Mouse (Mus musculus) lung, embryonic 16.5 days (tissue): ENCODE measurements at regions not wholly inside any gene's neighbourhood (a gene's known extent, or its start where the extent isn't known, plus 50 kb on each side); places are given as distances from the start of the nearest gene placed in this dataset.

Source experiments
- ATAC-seq: fragments of 200-750 bp; cut with Nextera tagmentation; 2 replicates; pipeline ENCODE4 v1.8.0; 2017; ENCODE audit warnings: low read depth, mild to moderate bottlenecking, moderate library complexity
- H3K27ac ChIP-seq: fragments of 300-500 bp; sonication (generic); 2 replicates; pipeline ENCODE4 v1.5.1; 2014; ENCODE audit warnings: mild to moderate bottlenecking, control low read depth, low read length
- H3K27me3 ChIP-seq: fragments of 300-500 bp; sonication (generic); 2 replicates; pipeline ENCODE4 v1.6.1; 2014; ENCODE audit warnings: low read depth, low read length, mixed read lengths; ENCODE audit not compliant: control insufficient read depth, insufficient read depth
- H3K36me3 ChIP-seq: fragments of 300-500 bp; sonication (generic); 2 replicates; pipeline ENCODE4 v1.6.1; 2014; ENCODE audit warnings: low read length; ENCODE audit not compliant: control insufficient read depth, insufficient read depth
- H3K4me1 ChIP-seq: fragments of 300-500 bp; sonication (generic); replicated peaks from 2 replicates; pipeline ENCODE4 v1.6.1; 2014; ENCODE audit warnings: low read length, mixed read lengths; ENCODE audit not compliant: control insufficient read depth, insufficient read depth
- H3K4me2 ChIP-seq: fragments of 300-500 bp; sonication (generic); 2 replicates; pipeline ENCODE4 v1.6.1; 2014; ENCODE audit warnings: low read depth, low read length, control low read depth
- H3K4me3 ChIP-seq: fragments of 300-500 bp; sonication (generic); 2 replicates; pipeline ENCODE4 v1.5.1; 2014; ENCODE audit warnings: mild to moderate bottlenecking, low read length, control low read depth
- H3K9ac ChIP-seq: fragments of 300-500 bp; sonication (generic); 2 replicates; pipeline ENCODE4 v1.6.1; 2014; ENCODE audit warnings: low read length, control low read depth
- H3K9me3 ChIP-seq: fragments of 300-500 bp; sonication (generic); 2 replicates; pipeline ENCODE4 v1.6.1; 2016; ENCODE audit warnings: low read length; ENCODE audit not compliant: control insufficient read depth
- WGBS: fragments of 180-500 bp; shearing (Covaris S2); extraction: QIAGEN DNeasy Blood & Tissue Kit; methylation state at CpG from one replicate; pipeline ENCODE4 v1.1.7; 2014; 5-methylcytosine and 5-hydroxymethylcytosine counted together

GRCm38 (mm10) chr19:32952425-32952824 lies 195.1 kb downstream of the Pten start:
- H3K36me3 ChIP-seq, result no peaks in the 10 kb centered on the region
- no peak overlapping the region for H3K9ac ChIP-seq
- no peaks in the 10 kb centered on the region for H3K9me3 ChIP-seq
- WGBS, result 89% methylated on average over 4 of the region's 4 CpGs
- no peak overlapping the region for H3K4me2 ChIP-seq
- no peaks in the 10 kb centered on the region for H3K27me3 ChIP-seq
- H3K4me1 ChIP-seq, result peaks cover 10% of the 10 kb centered on the region
- H3K4me3 ChIP-seq, result no peak overlapping the region
- no peak for ATAC-seq
- H3K27ac ChIP-seq, result no peak overlapping the region

- Histone ChIP-seq H3K4me1 (peaks cover 10% of the 10 kb centered on the region), H3K27ac (no peak overlapping the region), H3K9ac (no peak overlapping the region), H3K36me3 (no peaks in the 10 kb centered on the region), H3K4me2 (no peak overlapping the region), H3K27me3 (no peaks in the 10 kb centered on the region), H3K4me3 (no peak overlapping the region), H3K9me3 (no peaks in the 10 kb centered on the region)
- peak; percentile 37; the same call in 1 of the 2 replicates for ATAC-seq
- 47% methylated on average over 11 of the region's 11 CpGs for WGBS
Measured at GRCm38 (mm10) chr19:32952928-32953687, 195.8 kb downstream of the Pten start.

- peak; percentile 46 for ATAC-seq
- Histone ChIP-seq H3K9me3 (no peaks in the 10 kb centered on the region), H3K9ac (no peak overlapping the region), H3K27ac (no peak overlapping the region), H3K4me2 (no peak overlapping the region), H3K4me1 (peaks cover 10% of the 10 kb centered on the region), H3K4me3 (no peak overlapping the region), H3K36me3 (no peaks in the 10 kb centered on the region), H3K27me3 (no peaks in the 10 kb centered on the region)
- 37% methylated on average over 4 of the region's 4 CpGs for WGBS
Measured at GRCm38 (mm10) chr19:32954001-32954605, 196.8 kb downstream of the Pten start.

GRCm38 (mm10) chr19:32954942-32955341 lies 197.6 kb downstream of the Pten start:
- WGBS, result 97% methylated on average over 3 of the region's 3 CpGs
- Histone ChIP-seq H3K4me3 (no peak overlapping the region), H3K36me3 (no peaks in the 10 kb centered on the region), H3K9me3 (no peaks in the 10 kb centered on the region), H3K4me2 (no peak overlapping the region), H3K27me3 (no peaks in the 10 kb centered on the region), H3K4me1 (peaks cover 10% of the 10 kb centered on the region), H3K27ac (no peak overlapping the region), H3K9ac (no peak overlapping the region)
- no peak for ATAC-seq

GRCm38 (mm10) chr19:32956143-32956915 lies 199.0 kb downstream of the Pten start:
- 19% methylated on average over 9 of the region's 9 CpGs for WGBS
- Histone ChIP-seq H3K4me2 (peak overlapping the region; percentile 51), H3K27me3 (no peaks in the 10 kb centered on the region), H3K9ac (peak overlapping the region; percentile 19; the same call in 1 of the 2 replicates), H3K9me3 (no peaks in the 10 kb centered on the region), H3K4me3 (peak overlapping the region; percentile 16), H3K27ac (no peak overlapping the region), H3K36me3 (no peaks in the 10 kb centered on the region), H3K4me1 (peaks cover 10% of the 10 kb centered on the region)
- ATAC-seq, result no peak

- H3K9me3 ChIP-seq, result no peaks in the 10 kb centered on the region
- H3K27ac ChIP-seq, result no peak overlapping the region
- H3K36me3 ChIP-seq, result no peaks in the 10 kb centered on the region
- H3K27me3 ChIP-seq, result no peaks in the 10 kb centered on the region
- H3K9ac ChIP-seq, result peak overlapping the region; percentile 19
- WGBS, result 4% methylated on average over 13 of the region's 13 CpGs
- peak overlapping the region; percentile 16 for H3K4me3 ChIP-seq
- peak overlapping the region; percentile 51 for H3K4me2 ChIP-seq
- 0 out of 2 replicates have a peak, but pooled peaks have one; percentile 35 for ATAC-seq
- peaks cover 10% of the 10 kb centered on the region for H3K4me1 ChIP-seq
Measured at GRCm38 (mm10) chr19:32956916-32957558, 199.7 kb downstream of the Pten start.

- Histone ChIP-seq H3K9ac (no peak overlapping the region), H3K36me3 (no peaks in the 10 kb centered on the region), H3K4me2 (no peak overlapping the region), H3K27ac (no peak overlapping the region), H3K4me3 (no peak overlapping the region), H3K4me1 (peaks cover 8% of the 10 kb centered on the region), H3K9me3 (no peaks in the 10 kb centered on the region), H3K27me3 (no peaks in the 10 kb centered on the region)
- no peak for ATAC-seq
- WGBS, result 87% methylated on average over 4 of the region's 4 CpGs
Measured at GRCm38 (mm10) chr19:32958276-32958675, 201.0 kb downstream of the Pten start.

- no peak for ATAC-seq
- H3K4me1 ChIP-seq, result peaks cover 8% of the 10 kb centered on the region
- 84% methylated on average over 4 of the region's 4 CpGs for WGBS
- no peaks in the 10 kb centered on the region for H3K36me3 ChIP-seq
- no peaks in the 10 kb centered on the region for H3K27me3 ChIP-seq
- H3K4me3 ChIP-seq, result no peak overlapping the region
- no peaks in the 10 kb centered on the region for H3K9me3 ChIP-seq
- no peak overlapping the region for H3K9ac ChIP-seq
- no peak overlapping the region for H3K27ac ChIP-seq
- no peak overlapping the region for H3K4me2 ChIP-seq
Measured at GRCm38 (mm10) chr19:32958791-32959190, 201.5 kb downstream of the Pten start.

GRCm38 (mm10) chr19:32959844-32960195 lies 202.5 kb downstream of the Pten start:
- no peak for ATAC-seq
- WGBS, result 68% methylated on average over 5 of the region's 5 CpGs

More at GRCm38 (mm10) chr19:32959844-32960195, 202.5 kb downstream of the Pten start:
- Histone ChIP-seq H3K36me3 (no peaks in the 10 kb centered on the region), H3K27me3 (no peaks in the 10 kb centered on the region), H3K4me3 (no peak overlapping the region), H3K27ac (no peak overlapping the region), H3K4me2 (no peak overlapping the region), H3K9me3 (no peaks in the 10 kb centered on the region), H3K9ac (no peak overlapping the region), H3K4me1 (peaks cover 8% of the 10 kb centered on the region)
